Mouse (Mus musculus): ENCODE data around the gene Slc25a25. TPM values are rescaled to one million over a fixed set of nuclear protein-coding genes. Genes with fewer than 3 reads are reported as not detected.
"Not testable (repeated sequence)": the region's sequence is repeated elsewhere in the genome, so short reads cannot be mapped to it uniquely, and the experiment has no call there.

Gene Slc25a25
- 9.5 and 9.7 TPM in 2 replicates for polyA plus RNA-seq (2015; fragmentation: Nextera tagmentation; extraction: Ambion mirVana)

GRCm38 (mm10) chr2:32450881-32451844 lies at the start of gene Slc25a25:
Gene Slc25a25, minus strand, starts transcription at chr2:32451445.
- H3K9ac ChIP-seq (ENCODE audit: low read depth, low read length): peak within 1 kb of the TSS; percentile 92
- peak within 1 kb of the TSS; percentile 96 for H3K4me2 ChIP-seq (ENCODE audit: low read depth, low read length)
- H3K27me3 ChIP-seq (ENCODE audit: control insufficient read depth, insufficient read depth, low read depth, low read length): no peaks in the 10 kb centered on the region
- peak within 1 kb of the TSS; percentile 90 for H3K4me3 ChIP-seq (ENCODE audit: low read depth, low read length)
- H3K36me3 ChIP-seq (ENCODE audit: control insufficient read depth, insufficient read depth): no peaks in the 10 kb centered on the region
- under 1% methylated on average over 103 of the region's 103 CpGs for WGBS (ENCODE audit: insufficient replicate concordance)
- H3K9me3 ChIP-seq (replicated peaks; ENCODE audit: control insufficient read depth, low read length): no peaks in the 10 kb centered on the region
- peak within 1 kb of the TSS; percentile 97 for H3K27ac ChIP-seq (ENCODE audit: low read length)
- peak; percentile 83 for ATAC-seq (ENCODE audit: low read depth)
- H3K4me1 ChIP-seq (ENCODE audit: control insufficient read depth, low read depth, low read length): peaks cover 50% of the 10 kb centered on the region

- WGBS (ENCODE audit: insufficient replicate concordance): 58% methylated on average over 5 of the region's 5 CpGs
- ATAC-seq (ENCODE audit: low read depth): no peak
These were observed 49.2 kb upstream of the Slc25a25 start for GRCm38 (mm10) chr2:32500461-32500860.

GRCm38 (mm10) chr2:32499365-32499764 lies 48.1 kb upstream of the Slc25a25 start:
- no peaks in the 10 kb centered on the region for H3K9me3 ChIP-seq (replicated peaks; ENCODE audit: control insufficient read depth, low read length)
- 54% methylated on average over 4 of the region's 4 CpGs for WGBS (ENCODE audit: insufficient replicate concordance)
- peaks cover 16% of the 10 kb centered on the region for H3K4me1 ChIP-seq (ENCODE audit: control insufficient read depth, low read depth, low read length)
- H3K4me2 ChIP-seq (ENCODE audit: low read depth, low read length): no peak overlapping the region
- H3K36me3 ChIP-seq (ENCODE audit: control insufficient read depth, insufficient read depth): no peaks in the 10 kb centered on the region
- H3K4me3 ChIP-seq (ENCODE audit: low read depth, low read length): no peak overlapping the region
- no peak overlapping the region for H3K27ac ChIP-seq (ENCODE audit: low read length)
- no peak overlapping the region for H3K9ac ChIP-seq (ENCODE audit: low read depth, low read length)
- H3K27me3 ChIP-seq (ENCODE audit: control insufficient read depth, insufficient read depth, low read depth, low read length): no peaks in the 10 kb centered on the region
- ATAC-seq (ENCODE audit: low read depth): peak; percentile 51

More at GRCm38 (mm10) chr2:32500461-32500860, 49.2 kb upstream of the Slc25a25 start:
- peaks cover 5% of the 10 kb centered on the region for H3K4me1 ChIP-seq (ENCODE audit: control insufficient read depth, low read depth, low read length)
- H3K9me3 ChIP-seq (replicated peaks; ENCODE audit: control insufficient read depth, low read length): no peaks in the 10 kb centered on the region
- no peak overlapping the region for H3K4me3 ChIP-seq (ENCODE audit: low read depth, low read length)
- no peaks in the 10 kb centered on the region for H3K36me3 ChIP-seq (ENCODE audit: control insufficient read depth, insufficient read depth)
- H3K9ac ChIP-seq (ENCODE audit: low read depth, low read length): no peak overlapping the region
- H3K27me3 ChIP-seq (ENCODE audit: control insufficient read depth, insufficient read depth, low read depth, low read length): no peaks in the 10 kb centered on the region
- no peak overlapping the region for H3K4me2 ChIP-seq (ENCODE audit: low read depth, low read length)
- H3K27ac ChIP-seq (ENCODE audit: low read length): no peak overlapping the region

- 14% methylated on average over 5 of the region's 5 CpGs for WGBS (ENCODE audit: insufficient replicate concordance)
- no peaks in the 10 kb centered on the region for H3K36me3 ChIP-seq (ENCODE audit: control insufficient read depth, insufficient read depth)
- ATAC-seq (ENCODE audit: low read depth): peak; percentile 35; the same call in 1 of the 2 replicates
- no peaks in the 10 kb centered on the region for H3K9me3 ChIP-seq (replicated peaks; ENCODE audit: control insufficient read depth, low read length)
- no peaks in the 10 kb centered on the region for H3K27me3 ChIP-seq (ENCODE audit: control insufficient read depth, insufficient read depth, low read depth, low read length)
- no peak overlapping the region for H3K27ac ChIP-seq (ENCODE audit: low read length)
- 0 out of 2 replicates have a peak overlapping the region, but pooled peaks have one; percentile 60 for H3K4me2 ChIP-seq (ENCODE audit: low read depth, low read length)
- H3K9ac ChIP-seq (ENCODE audit: low read depth, low read length): no peak overlapping the region
- H3K4me1 ChIP-seq (ENCODE audit: control insufficient read depth, low read depth, low read length): peaks cover 17% of the 10 kb centered on the region
- no peak overlapping the region for H3K4me3 ChIP-seq (ENCODE audit: low read depth, low read length)
These were observed 44.9 kb upstream of the Slc25a25 start for GRCm38 (mm10) chr2:32496190-32496589.

GRCm38 (mm10) chr2:32495185-32495726 lies 44.0 kb upstream of the Slc25a25 start:
- peaks cover 17% of the 10 kb centered on the region for H3K4me1 ChIP-seq (ENCODE audit: control insufficient read depth, low read depth, low read length)
- H3K4me3 ChIP-seq (ENCODE audit: low read depth, low read length): peak overlapping the region; percentile 37
- peak overlapping the region; percentile 60 for H3K4me2 ChIP-seq (ENCODE audit: low read depth, low read length)
- no peaks in the 10 kb centered on the region for H3K27me3 ChIP-seq (ENCODE audit: control insufficient read depth, insufficient read depth, low read depth, low read length)
- peak; percentile 66 for ATAC-seq (ENCODE audit: low read depth)
- WGBS (ENCODE audit: insufficient replicate concordance): 15% methylated on average over 20 of the region's 20 CpGs
- H3K27ac ChIP-seq (ENCODE audit: low read length): peak overlapping the region; percentile 53
- H3K9me3 ChIP-seq (replicated peaks; ENCODE audit: control insufficient read depth, low read length): no peaks in the 10 kb centered on the region
- H3K9ac ChIP-seq (ENCODE audit: low read depth, low read length): 0 out of 2 replicates have a peak overlapping the region, but pooled peaks have one; percentile 24
- no peaks in the 10 kb centered on the region for H3K36me3 ChIP-seq (ENCODE audit: control insufficient read depth, insufficient read depth)

GRCm38 (mm10) chr2:32494522-32494921 lies 43.3 kb upstream of the Slc25a25 start:
- no peak overlapping the region for H3K9ac ChIP-seq (ENCODE audit: low read depth, low read length)
- 10% methylated on average over 2 of the region's 2 CpGs for WGBS (ENCODE audit: insufficient replicate concordance)
- H3K36me3 ChIP-seq (ENCODE audit: control insufficient read depth, insufficient read depth): no peaks in the 10 kb centered on the region
- peaks cover 17% of the 10 kb centered on the region for H3K4me1 ChIP-seq (ENCODE audit: control insufficient read depth, low read depth, low read length)
- H3K27me3 ChIP-seq (ENCODE audit: control insufficient read depth, insufficient read depth, low read depth, low read length): no peaks in the 10 kb centered on the region
- no peaks in the 10 kb centered on the region for H3K9me3 ChIP-seq (replicated peaks; ENCODE audit: control insufficient read depth, low read length)
- H3K27ac ChIP-seq (ENCODE audit: low read length): peak overlapping the region; percentile 33
- H3K4me3 ChIP-seq (ENCODE audit: low read depth, low read length): no peak overlapping the region
- H3K4me2 ChIP-seq (ENCODE audit: low read depth, low read length): no peak overlapping the region
- no peak for ATAC-seq (ENCODE audit: low read depth)

- Histone ChIP-seq H3K9me3 (replicated peaks; ENCODE audit: control insufficient read depth, low read length) (no peaks in the 10 kb centered on the region), H3K27me3 (ENCODE audit: control insufficient read depth, insufficient read depth, low read depth, low read length) (no peaks in the 10 kb centered on the region), H3K4me1 (ENCODE audit: control insufficient read depth, low read depth, low read length) (peaks cover 17% of the 10 kb centered on the region), H3K4me2 (ENCODE audit: low read depth, low read length) (no peak overlapping the region), H3K4me3 (ENCODE audit: low read depth, low read length) (no peak overlapping the region), H3K27ac (ENCODE audit: low read length) (no peak overlapping the region), H3K36me3 (ENCODE audit: control insufficient read depth, insufficient read depth) (no peaks in the 10 kb centered on the region), H3K9ac (ENCODE audit: low read depth, low read length) (no peak overlapping the region; the same call in 1 of the 2 replicates)
- no peak for ATAC-seq (ENCODE audit: low read depth)
- 20% methylated on average over 12 of the region's 12 CpGs for WGBS (ENCODE audit: insufficient replicate concordance)
These were observed 42.1 kb upstream of the Slc25a25 start for GRCm38 (mm10) chr2:32493301-32493701.

- no peaks in the 10 kb centered on the region for H3K27me3 ChIP-seq (ENCODE audit: control insufficient read depth, insufficient read depth, low read depth, low read length)
- peaks cover 17% of the 10 kb centered on the region for H3K4me1 ChIP-seq (ENCODE audit: control insufficient read depth, low read depth, low read length)
- no peak overlapping the region for H3K4me3 ChIP-seq (ENCODE audit: low read depth, low read length)
- no peak overlapping the region for H3K27ac ChIP-seq (ENCODE audit: low read length)
- H3K36me3 ChIP-seq (ENCODE audit: control insufficient read depth, insufficient read depth): no peaks in the 10 kb centered on the region
- WGBS (ENCODE audit: insufficient replicate concordance): 37% methylated on average over 2 of the region's 2 CpGs
- no peaks in the 10 kb centered on the region for H3K9me3 ChIP-seq (replicated peaks; ENCODE audit: control insufficient read depth, low read length)
- H3K9ac ChIP-seq (ENCODE audit: low read depth, low read length): no peak overlapping the region
- ATAC-seq (ENCODE audit: low read depth): no peak
- no peak overlapping the region for H3K4me2 ChIP-seq (ENCODE audit: low read depth, low read length)
These were observed 41.4 kb upstream of the Slc25a25 start for GRCm38 (mm10) chr2:32492661-32493060.

GRCm38 (mm10) chr2:32490730-32491129 lies 39.5 kb upstream of the Slc25a25 start:
- not testable (repeated sequence) for H3K9ac ChIP-seq (ENCODE audit: low read depth, low read length); H3K27ac ChIP-seq (ENCODE audit: low read length); H3K36me3 ChIP-seq (ENCODE audit: control insufficient read depth, insufficient read depth); H3K4me3 ChIP-seq (ENCODE audit: low read depth, low read length); H3K27me3 ChIP-seq (ENCODE audit: control insufficient read depth, insufficient read depth, low read depth, low read length); H3K9me3 ChIP-seq (replicated peaks; ENCODE audit: control insufficient read depth, low read length); ATAC-seq (ENCODE audit: low read depth); H3K4me2 ChIP-seq (ENCODE audit: low read depth, low read length)
- H3K4me1 ChIP-seq (ENCODE audit: control insufficient read depth, low read depth, low read length): peaks cover 23% of the 10 kb centered on the region

Measured in liver, embryonic 16.5 days (tissue).